Mouse (Mus musculus) thymus, postnatal 14 days (tissue): ENCODE results near the gene Pakap.

ENCODE experiments used
- DNase-seq: peaks from one replicate; pipeline ENCODE4 v3.0.0; 2021

Gene Pakap

DNA sequence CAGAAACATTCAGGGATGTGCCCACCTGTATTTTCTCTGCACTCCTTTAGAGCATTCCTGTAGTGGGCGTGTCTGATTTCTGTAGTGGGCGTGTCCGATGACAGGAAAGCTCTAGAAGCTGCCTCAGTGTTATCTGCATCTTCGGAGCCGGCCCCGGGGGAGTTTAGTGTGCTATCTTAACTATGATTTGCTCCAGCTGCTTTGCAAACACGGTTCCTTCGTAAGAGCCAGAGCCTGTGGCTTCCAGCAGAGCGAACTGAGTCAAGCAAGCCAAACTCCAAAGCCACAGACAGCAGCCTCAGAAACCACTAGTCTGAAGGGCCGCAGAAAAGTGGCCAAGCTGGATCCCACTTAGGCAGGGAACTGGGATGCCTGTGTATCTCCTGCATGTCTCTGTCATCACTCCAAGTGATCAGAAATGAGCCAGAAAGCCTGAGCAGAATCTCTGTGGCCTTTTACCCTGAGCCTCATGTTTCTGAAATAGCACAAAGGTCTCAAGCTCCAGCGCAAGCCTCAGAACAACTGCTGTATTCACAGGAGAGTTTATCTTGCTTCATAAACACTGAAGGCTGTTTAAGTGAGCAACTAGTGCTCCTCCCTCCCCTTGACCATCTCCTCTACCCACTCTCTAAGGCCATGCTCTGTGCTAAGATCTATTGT lies 205.0 kb downstream of the Pakap start:
- no peak for DNase-seq

DNA sequence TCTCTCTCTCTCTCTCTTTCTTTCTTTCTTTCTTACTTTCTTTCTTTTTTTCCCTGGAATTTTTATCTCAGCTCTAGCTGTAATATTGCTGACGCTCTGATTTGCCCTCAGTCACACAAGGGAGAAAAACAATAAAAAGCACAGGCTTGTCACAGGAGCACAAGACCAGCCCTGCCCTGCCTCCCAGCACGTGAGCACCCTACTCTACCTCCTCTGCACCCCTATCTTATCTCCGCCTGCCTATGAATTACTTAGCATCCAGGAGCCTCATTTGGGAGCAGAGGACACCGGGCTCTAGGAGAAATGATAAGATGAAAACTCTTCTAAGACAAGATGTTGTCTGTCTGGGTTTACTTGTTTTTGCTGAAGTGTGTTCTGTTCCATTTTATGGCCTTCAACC lies 206.5 kb downstream of the Pakap start:
- DNase-seq = no peak

DNA sequence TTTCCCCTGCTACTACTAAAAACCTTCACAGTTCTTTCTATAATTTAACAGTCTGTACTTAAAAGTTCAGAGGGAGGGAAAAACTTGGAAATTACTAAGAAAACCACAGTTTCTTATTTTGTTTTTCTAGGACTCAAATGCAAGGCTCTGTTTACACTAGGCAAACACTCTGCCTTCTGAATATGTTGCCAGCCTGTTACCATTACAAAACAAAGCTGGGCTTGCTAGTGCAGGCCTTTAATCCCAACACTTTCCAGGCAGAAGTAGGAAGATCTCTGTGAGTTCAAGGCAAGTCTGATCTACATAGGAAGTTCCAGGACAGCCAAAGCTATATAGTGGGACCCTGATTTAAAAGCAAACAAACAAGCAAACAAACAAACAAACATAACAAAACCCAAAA lies 207.6 kb downstream of the Pakap start:
- no peak for DNase-seq

DNA sequence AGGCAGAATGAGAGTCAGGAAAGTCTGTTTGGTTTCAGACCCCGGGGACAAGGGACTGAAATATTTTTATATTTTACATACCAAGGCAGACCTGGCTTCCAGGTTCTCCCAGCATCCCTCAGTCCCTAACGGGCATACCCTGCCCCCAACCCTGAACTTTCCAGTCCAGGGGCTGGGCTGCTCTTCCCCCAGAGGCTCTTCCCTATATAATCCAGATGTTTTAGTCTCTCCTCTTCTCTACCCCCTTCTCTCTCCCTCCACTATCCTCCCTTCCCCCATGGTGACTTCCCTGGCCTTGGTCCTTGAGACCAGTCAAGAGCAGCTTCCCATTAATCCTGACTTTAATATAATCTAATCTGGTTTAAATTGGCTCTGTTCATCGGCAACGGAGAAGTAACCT lies 212.4 kb downstream of the Pakap start:
- DNase-seq = no peak

DNA sequence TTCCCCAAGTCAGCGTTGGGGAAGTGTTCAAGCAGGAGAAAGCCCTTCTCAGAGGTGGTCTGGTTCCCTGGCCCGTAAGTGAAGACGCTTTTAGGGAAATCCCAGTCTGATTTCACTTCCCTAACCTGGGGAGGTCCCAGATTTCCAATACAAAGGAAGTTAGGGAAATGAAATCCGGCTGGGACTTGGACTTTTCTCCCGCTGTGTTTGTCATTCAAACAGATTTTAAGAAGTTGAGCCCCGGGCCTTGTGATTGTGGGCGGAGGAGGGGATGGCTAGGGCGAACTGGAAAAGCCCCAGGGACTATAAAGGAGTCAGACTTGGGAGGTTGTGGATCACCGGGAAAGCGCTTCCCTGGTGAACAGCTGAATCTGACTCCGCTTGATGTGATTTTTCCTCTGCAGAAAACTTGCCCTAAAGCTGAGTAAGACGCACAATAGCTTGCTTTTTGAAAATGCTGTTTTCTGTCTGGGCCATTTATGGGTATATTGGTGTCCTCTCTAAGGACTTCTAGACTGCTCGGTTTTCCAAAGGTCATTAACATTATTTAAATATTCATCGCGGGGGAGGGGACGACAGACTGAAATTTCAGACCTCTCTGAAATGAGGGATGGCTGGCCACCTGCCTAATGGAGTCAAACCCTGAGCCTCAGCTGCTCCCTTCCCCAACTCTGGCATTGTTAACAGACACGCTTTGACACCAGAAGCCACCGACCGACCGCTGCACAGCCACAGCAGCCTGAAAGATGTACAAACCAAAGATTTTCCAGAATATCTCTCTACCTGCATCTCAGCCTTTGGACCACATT lies 213.1 kb downstream of the Pakap start:
- DNase-seq = no peak

DNA sequence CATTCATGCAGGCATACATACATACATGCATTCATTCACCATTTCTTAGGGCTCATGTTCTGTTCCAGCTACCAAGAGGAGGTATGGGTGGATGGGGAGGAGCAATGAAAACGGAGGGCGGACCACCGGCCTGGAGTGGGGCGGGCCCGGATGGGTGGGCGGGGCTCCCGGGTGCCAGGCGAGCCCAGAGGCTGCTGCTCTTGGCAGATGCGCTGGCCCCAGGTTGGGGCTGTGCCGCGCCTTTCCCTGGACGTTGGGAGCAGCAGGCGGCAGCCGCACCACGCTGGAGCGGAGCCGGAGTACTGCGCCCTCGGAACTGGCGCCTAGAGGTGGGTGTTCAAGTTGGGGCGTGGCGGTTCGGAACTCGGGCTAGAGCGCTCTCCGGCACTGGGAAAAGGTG lies 214.0 kb downstream of the Pakap start:
- DNase-seq = peak; percentile 89

DNA sequence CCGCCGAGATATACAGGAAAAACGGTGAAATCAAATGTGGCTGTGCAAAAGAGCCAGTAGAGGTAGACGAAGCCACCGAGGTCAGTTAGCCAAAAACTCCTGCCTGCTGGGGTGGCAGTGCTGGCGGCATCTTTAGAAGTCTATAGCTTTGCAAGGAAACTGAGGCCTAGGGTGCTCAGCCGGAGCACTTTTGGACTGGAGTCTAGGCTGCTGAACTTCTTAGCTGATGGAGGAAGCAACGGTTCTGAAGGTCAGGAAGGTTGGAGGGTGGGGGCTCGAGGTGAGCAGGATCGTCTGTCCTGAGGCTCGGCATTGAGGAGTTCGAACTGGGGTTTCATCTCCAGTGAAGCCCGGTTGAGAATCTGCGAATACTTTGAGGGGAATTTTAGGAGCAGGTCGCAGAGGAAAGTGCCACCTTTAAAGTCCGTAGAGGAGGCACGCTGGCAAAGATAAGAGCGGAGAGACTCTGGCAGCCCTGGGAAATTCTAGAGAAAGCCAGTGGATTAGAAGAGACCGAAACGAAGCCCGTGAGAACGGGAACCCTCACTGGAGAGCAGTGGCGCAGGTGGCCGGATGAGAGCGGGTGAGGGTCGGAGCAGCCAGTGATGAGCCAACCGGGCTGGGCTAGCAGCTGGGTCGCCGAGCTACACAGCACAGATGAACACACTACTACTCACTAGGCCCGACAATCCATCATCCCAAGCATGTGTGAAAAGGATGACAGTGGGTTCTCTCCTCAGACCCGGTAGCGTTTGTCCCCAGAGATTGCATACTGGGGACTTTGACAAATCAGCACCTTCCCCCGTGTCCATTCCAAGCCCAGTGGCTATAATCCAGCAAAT lies 214.8 kb downstream of the Pakap start:
- peak; percentile 77 for DNase-seq

DNA sequence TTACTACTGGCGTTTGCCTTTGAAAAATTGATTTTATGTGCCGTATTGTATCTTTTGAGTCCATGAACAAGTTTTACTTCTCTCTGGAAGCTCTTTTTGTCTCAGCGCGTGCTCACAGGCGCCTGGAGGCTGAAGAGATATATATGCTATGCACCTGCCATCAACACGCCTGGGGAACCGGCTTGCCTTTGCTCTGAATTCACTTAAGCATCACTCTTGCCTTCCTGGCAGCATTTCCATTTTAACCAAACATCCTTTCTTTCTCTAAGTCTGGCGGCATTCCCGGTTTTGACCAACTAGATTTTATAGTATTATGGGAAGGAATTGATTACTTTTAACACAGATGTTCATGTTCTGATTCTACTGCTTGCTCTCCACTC lies 215.4 kb downstream of the Pakap start:
- DNase-seq = peak; percentile 65

DNA sequence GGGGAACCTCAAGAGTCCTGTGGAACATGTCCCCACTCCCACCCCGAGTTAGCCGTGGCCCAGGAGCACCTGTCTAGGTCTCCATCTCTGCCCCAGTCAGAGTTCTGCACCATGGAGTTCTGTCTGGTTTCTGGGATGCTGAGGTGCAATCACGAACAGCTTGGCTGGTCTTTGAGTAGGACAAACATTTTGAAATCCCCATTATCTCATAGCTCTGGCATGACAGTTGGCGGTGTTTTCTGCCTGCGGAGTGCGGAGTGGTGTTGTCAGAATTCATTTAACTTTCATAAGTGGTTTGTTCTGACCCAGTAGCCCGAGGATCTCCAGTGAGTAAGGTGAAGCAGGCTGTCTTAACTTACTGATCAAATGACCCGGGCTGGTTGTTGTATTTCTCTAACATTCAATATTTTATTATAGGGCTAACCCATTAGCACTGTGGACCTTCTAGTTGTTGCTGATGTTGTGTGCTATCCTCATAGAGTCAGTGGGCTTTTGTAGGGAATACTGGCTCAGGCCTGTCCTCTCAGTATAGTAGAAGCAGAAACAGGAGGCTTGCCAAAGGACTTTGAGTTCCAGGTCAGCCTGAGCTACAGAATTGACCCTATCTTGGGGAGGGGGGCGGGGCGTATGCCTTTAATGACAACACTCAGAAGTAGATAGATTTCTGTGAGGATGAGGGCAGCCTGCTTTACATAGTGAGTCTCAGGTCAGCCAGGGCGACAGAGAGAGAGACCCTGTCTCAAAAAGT lies 216.0 kb downstream of the Pakap start:
- no peak for DNase-seq

DNA sequence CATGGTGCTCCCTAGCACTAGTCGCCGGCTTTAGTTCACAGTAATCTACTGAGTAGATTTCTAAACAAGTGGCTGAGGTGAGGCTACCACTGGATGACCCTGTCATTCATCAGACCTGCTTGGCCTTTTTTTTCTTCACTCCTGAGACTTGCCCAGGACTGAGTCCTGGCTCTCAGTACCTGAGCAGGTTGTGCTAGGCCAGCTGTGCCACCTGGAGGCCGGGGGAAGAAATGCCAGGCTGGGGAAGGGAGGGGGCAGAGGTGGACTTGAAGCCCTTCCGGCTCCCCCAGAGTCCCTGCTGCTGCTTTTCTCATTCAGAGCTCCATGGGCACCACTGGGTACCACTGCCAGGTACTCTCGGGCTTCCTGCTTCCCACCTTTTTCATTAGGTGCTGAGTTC lies 220.7 kb downstream of the Pakap start:
- peak; percentile 73 for DNase-seq

DNA sequence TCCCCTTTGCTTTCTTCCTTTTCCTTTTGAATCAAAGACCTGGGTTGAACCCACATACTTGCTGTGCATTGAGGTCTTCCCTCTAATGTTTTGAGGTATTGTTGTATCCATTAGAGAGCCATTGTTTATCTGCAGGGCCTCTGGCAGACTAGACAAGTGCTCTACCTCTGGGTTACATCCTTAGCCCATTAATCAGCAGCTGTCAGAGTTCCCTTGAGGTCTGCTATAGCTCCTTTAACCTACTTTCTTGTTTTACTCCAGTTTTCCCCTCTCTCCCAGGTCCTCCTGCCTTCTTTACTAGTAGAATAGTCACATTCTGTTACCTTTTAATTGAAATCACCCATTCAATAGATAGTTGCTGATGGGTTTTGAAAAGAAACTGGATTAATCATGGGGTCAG lies 221.1 kb downstream of the Pakap start:
- no peak for DNase-seq

DNA sequence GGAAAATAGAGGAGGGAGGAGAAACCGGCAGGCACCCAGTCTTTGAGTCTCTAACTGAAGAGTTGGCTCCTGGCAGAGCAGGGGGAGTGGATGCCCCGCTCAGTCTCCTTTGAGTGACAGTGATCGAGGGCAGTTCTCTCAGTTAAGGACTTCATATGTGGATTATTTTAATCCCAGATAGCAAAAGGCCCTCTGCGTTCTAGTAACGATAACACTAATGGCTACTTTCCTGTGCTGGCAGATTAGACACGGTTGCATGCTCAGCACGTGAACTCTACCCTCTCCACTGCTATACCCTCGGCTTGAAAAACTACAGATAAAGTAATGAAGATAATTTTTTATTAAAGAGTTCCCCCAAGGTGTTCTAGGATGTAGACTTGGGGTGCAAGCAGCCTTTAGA lies 226.0 kb downstream of the Pakap start:
- no peak for DNase-seq

DNA sequence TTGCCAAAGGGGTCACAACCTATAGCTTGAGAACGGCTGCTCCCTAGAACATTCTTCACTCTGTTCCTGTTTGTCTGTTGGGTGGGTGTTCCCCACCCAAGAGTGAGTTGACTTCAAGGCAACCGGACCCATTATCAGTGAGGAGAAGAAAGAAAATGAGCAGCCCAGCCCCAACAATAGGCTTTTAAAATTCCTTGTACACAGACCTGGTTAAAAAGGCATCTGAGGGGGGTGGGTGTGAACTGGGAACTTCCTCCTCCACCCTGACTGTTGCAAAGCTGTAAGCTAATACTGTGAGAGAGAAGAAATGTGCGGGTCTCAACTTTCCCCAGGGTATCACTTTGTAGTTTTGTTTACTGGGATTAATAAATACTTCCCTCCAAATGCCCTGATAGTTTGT lies 226.6 kb downstream of the Pakap start:
- DNase-seq = no peak

DNA sequence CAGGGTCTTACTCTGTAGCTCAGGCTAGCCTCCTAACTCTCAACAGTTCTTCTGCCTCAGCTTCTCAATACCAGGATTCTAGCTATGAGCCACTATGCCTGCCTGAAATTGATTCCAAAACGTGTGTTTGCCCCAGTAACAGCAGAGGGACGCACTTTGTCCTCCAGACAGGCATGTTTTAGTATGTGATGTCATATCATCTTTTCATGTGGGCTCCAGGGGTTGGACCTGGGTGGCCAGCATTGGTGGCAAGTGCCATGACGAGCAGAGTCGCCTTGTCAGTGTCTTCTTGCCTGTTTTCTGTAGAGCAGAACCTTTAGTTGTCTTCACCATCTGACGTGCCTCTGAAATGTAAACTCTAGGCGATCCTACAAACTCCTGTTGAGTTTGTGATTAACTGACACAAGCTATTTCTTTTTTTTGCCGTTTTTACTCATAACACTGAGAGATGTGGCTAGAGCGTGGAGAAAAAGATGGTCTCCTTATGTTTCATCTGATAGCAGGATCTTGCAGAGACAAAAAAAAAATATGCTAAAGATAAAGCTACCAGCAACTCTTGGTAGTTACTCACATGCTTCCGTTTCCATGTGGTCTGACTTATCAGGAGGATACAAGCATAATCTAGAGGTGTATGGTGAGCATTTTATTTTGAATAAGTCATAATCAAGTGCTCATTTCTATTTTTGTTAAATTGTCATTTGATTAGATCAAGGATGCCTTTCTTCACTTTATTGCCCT lies 229.7 kb downstream of the Pakap start:
- no peak for DNase-seq

DNA sequence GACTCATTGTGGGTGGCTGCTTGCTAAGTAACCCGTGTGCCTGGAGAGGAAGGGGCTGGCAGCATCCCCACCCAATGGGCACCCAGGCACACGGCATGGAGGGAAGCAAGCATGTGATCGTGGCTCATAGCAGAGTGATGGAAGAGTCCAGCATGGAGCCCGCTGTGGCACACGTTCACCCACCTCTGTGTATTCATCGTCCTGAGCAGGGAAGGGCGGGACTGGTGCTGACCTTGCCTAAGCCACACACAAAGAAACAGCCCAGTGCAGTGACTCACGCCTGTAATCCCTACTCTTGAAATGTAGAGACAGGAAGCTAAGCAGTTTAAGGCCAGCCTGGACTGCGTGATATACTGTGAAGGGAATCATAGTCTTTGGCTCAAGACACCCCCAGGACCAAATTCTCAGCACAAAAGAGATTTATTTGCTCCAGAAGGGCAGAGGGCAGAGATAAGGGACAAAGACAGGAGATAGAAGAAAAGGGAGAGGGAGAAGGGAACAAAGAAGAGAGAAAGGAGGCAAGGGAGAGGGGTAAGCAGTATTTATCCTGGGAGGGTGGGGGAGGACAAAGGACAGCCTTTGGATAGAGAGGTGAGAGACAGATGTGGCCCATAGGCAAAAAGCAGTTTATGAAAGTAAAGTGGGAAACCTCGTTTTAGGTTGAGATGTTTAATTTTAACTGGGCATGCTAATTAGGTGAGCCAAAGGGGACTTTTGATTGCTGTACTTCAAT lies 230.5 kb downstream of the Pakap start:
- no peak for DNase-seq

DNA sequence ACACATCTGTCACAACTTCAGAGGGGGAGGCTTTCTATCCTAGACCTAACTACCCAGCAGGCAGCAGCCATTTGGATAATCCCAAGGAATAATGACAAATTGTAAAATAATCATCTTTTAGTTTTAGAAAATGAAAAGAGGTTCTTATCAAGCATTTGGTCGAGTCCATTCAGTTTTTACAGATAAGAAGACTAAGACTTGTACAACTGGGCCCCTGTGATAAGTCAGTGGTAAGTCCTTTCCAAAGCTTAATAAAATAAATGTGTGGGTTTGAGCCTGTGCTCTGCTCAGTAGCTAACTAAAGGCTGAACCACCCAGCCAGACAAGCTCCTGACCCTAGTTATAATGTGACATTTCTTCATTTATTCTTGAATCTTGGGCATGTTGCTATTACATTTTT lies 231.3 kb downstream of the Pakap start:
- DNase-seq = no peak

DNA sequence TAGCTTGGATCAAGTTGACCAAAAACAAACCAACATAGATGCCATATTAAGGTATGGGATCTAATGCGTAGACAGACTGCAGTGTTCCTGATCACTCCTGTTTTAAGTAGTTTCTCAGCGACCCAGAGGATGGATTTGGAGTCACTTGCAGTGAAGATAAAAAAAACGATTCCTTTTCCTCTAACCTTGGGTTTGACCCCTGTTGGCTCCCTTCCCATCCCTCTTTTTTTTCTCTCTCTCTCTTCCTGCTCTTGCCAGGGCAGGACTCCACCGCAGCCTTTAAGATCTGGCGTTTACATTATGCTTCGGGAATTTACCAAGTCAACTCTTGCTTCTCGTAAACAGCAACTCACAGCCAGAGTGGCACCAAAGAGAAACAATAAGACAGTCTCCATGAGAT lies 233.3 kb downstream of the Pakap start:
- no peak for DNase-seq

DNA sequence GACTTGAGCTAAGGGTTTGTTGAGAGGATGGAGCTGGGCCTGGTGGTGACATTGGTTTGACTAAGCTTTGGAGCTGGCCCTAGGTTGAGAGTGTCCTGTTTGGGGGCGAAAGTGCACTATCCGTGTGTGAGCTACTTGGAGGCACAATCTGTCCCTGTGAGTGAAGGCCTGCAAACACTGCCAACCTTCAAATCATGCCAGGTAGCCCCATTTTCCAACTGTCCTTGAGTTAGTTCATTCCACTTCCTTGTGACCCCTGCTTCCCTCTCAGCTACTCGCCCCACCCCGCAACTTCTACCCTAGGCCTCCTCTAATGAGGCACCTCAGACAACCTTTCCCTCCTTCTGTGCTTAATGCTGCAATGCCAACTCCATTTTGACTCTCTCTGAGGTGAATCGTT lies 234.0 kb downstream of the Pakap start:
- DNase-seq = no peak

DNA sequence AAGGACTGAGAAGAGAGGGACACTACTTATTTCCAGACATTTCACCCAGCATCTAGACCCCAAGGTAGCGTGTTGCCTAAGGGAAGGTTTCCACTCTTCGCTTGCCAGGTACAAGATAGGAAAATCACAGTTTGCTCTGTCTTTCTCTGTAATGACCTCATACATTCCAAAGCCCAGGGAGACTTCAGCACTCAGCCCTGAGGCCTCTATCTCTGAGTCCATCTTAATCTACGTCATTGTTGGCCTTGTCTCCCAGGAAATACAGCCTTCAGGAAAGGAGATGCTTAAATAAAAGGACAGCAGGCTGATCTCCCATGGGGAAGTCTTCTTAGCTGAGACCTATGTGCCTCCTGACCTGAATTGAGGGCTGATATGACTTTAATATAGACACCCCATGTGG lies 234.4 kb downstream of the Pakap start:
- DNase-seq = no peak

DNA sequence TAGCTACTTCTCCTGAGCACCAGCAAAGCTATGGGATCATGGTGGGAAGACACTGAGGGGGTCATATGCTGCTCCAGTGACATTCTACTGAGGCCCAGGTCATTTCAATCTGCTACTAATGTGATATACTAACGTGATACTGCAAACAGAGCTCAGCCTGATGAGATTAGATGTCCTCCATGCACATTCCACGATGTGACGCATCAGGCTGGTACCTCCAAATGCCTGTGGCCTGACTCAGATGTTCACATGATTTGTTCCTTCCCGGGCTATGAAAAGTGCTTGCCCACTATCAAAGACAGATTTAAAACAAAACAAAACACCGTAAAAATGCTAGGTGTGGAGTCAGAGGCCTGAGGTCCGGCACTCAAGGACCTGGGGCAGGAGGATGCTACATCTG lies 236.9 kb downstream of the Pakap start:
- no peak for DNase-seq

DNA sequence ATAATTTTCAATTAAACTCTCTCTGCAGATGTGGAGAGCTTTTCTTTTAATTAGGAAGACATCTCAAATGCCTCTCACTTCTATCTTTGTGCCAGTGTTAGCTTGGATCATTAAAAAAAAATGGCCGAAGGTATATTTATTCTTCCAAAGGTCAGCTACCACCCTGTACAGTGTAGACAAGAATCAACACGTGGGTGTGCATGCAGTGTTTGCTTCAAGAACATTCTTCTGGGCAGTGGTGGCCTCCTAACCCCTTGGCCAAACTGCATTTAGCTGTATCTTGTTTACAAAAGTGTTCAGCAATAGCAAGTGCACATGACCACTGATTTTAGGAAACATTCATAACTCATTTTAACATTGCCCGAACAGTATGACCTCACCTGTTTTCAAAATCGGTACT lies 241.5 kb downstream of the Pakap start:
- no peak for DNase-seq

DNA sequence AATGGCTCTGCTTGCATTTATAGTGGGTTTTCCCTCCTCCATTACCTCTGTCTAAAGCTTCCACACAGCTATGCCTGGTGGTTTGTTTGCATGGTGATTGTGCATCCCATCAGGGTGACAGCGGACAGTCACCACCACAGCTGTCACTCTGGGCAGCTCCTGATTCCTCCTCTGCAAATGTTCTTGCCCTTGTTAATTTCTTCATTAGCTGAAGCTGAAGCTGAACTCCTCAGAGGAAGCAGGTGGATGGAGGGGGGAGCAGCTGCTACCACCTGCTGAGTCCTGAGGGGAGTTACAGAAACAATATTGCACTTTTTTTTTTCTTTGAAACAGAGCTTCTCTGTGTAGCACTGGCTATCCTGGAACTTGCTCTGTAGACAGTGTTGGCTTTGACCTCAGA lies 244.1 kb downstream of the Pakap start:
- peak; percentile 73 for DNase-seq
